Mouse (Mus musculus) mammary gland, adult 2 months (tissue): ENCODE data around the gene Cd8b1. TPM values are rescaled to one million over a fixed set of nuclear protein-coding genes. Genes with fewer than 3 reads are reported as not detected.

ENCODE experiments used
- polyA plus RNA-seq: library from polyadenylated mRNA; depleted of rRNA; stranded (reverse); fragments of >200 nt; gene quantifications from 2 replicates; pipeline ENCODE4 v1.2.3, GENCODE M21; 2012; ENCODE audit warnings: low replicate concordance; rRNA removed

Cd8b1 gene
- 29.0 and 33.4 TPM in 2 replicates for polyA plus RNA-seq

DNA sequence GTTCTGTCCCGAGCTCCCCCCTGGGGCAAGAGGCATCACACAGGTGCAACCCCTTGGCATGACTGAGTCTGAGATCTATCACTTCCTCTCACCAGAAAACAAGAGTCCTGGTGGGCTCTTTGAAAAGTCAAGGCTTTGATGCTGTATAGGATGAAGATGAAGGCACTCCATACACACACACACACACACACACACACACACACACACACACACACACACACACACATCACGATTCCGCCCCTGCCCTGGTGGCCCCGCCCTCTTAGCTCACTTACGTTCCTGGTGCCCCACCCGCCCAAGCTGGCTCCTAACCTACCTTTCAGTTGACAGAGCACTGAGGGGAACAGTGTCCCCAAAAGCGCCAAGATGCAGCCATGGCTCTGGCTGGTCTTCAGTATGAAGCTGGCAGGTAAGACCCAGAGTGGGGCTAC, at the start of gene Cd8b1:
Gene Cd8b1, plus strand, starts transcription at position 298 of the 431 bp plus-strand sequence.

DNA sequence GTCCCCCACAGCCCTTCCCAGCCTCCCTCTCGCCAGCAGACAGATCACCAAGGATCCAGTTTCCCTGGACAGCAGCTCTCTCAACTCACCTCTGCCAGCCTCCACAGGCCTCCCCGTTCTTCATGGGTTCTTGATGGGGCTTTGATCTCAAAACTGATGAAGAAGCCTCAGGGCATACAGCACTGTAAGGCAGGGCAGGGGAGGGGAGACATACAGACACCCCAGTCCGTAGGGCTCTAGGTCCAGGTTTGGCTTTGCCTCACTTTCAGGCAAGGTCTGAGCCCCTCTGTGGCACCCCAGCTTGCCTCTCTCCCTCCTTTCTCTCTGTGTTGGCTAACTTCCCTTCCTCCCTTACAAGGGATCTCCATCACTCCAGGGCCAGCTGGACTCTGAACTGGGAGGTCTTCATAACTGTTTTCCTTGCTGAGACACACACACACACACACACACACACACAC, 733 bp upstream of the Cd8b1 start, which contains the start of gene Smyd1:
Gene Smyd1, minus strand, starts transcription at position 408 of the 458 bp plus-strand sequence.

DNA sequence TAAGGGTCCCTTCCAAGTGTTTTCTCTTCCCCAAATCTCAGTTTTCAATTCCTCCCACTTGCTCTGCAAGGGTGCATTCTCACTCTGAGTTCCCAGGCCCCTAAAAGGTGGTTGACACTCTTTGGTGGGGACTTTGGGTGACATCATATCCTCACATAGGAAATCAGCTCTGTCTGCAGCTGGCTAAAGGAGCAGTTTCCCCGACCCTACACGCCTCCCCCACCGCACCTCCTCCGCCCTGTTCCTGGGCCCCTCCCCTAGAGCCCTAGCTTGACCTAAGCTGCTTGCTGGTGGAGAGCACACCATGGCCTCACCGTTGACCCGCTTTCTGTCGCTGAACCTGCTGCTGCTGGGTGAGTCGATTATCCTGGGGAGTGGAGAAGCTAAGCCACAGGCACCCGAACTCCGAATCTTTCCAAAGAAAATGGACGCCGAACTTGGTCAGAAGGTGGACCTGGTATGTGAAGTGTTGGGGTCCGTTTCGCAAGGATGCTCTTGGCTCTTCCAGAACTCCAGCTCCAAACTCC, 50.7 kb downstream of the Cd8b1 start, which contains the start of gene Cd8a:
Gene Cd8a, plus strand, starts transcription at position 179 of the 527 bp plus-strand sequence.

Other genes with a start within 250 kb of the Cd8b1 start
- 10.6 and 15.9 TPM in 2 replicates for gene Thnsl2, start 178.3 kb upstream of the Cd8b1 start, polyA plus RNA-seq
- gene Fabp1, start 123.0 kb upstream of the Cd8b1 start, polyA plus RNA-seq: 2.9 TPM in 1 of 2 replicates, not detected in the other
- 7.2 and 14.7 TPM in 2 replicates for gene Krcc1, start 51.1 kb upstream of the Cd8b1 start, polyA plus RNA-seq
- gene Smyd1, start 555 bp upstream of the Cd8b1 start, polyA plus RNA-seq: 0.73 and 44.1 TPM in 2 replicates
- gene Cd8a, start 50.6 kb downstream of the Cd8b1 start, polyA plus RNA-seq: 24.0 and 28.6 TPM in 2 replicates
- 23.0 and 58.6 TPM in 2 replicates for gene Rmnd5a, start 117.8 kb downstream of the Cd8b1 start, polyA plus RNA-seq
- gene Rnf103, start 171.1 kb downstream of the Cd8b1 start, polyA plus RNA-seq: 11.6 and 29.7 TPM in 2 replicates
- gene Chmp3, start 221.0 kb downstream of the Cd8b1 start, polyA plus RNA-seq: 23.8 and 64.4 TPM in 2 replicates